Mouse (Mus musculus): Measurements from ENCODE around the gene Anapc11. TPM values are rescaled to one million over a fixed set of nuclear protein-coding genes. Genes with fewer than 3 reads are reported as not detected.

Gene Anapc11
- polyA plus RNA-seq, 1 experiment from 2014 or later = 208 TPM

DNA sequence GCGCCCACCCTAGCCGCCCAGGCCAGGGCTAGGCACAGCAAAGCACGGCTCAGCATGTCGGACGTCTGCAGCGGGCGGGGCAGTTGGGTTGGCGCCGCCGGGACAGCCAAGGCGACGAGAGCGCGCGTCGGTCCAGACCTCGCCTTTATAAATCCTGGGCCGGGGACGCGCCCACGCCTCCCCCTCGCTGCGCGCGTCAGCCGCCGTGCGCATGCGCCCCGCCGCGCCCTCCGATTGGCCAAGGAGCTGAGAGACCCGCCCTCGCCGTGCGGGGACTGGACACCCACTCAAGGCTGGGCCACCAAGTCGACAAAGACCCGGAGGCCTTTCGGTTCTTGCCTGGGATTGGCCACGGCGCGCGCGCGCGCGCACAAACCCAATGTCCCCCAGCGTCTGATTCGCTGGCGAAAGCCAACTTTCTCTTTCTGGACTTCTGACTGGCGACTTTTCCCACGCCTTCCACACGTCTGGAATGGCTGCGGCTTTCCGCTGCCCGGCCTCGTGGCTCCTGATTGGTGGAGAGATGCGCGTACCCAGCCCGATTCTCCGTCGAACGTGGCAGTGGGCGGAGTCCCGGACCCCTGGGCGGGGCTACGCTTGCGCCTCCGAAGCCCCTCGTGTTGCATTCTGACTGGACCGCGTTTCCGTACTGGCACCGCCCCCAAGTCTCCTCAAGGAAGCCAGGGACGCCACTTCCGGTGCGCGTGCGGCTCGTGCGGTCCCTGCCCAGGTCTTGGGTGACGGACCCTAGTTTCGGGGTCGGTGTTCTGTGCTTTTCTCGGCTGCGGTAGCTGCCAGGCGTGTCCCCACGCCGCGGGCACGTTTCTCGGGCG is 25.3 kb upstream of the Anapc11 start, which contains the start of gene P4hb:
TSS of gene P4hb (minus strand) at position 502 of the 833 bp plus-strand sequence.
- Histone ChIP-seq H3K27ac (ENCODE audit: low read depth, low read length) (peak within 1 kb of the TSS; percentile 85), H3K36me3 (ENCODE audit: control insufficient read depth, insufficient read depth, low read length) (peaks cover 34% of the 10 kb centered on the region), H3K4me1 (replicated peaks; ENCODE audit: control insufficient read depth, insufficient read depth, low read length) (peaks cover 29% of the 10 kb centered on the region), H3K4me3 (ENCODE audit: low read depth, low read length) (peak within 1 kb of the TSS; percentile 81), H3K9ac (ENCODE audit: low read depth, low read length) (peak within 1 kb of the TSS; percentile 97), H3K27me3 (replicated peaks; ENCODE audit: control insufficient read depth, insufficient read depth, low read length) (no peaks in the 10 kb centered on the region), H3K9me3 (ENCODE audit: control insufficient read depth, low read length) (no peaks in the 10 kb centered on the region), H3K4me2 (peak within 1 kb of the TSS; percentile 93)
- peak; percentile 92 for ATAC-seq (replicated peaks; ENCODE audit: low FRiP score)
- under 1% methylated on average over 93 of the region's 94 CpGs for WGBS
- peak; percentile 99 for DNase-seq (ENCODE audit: low spot score)

DNA sequence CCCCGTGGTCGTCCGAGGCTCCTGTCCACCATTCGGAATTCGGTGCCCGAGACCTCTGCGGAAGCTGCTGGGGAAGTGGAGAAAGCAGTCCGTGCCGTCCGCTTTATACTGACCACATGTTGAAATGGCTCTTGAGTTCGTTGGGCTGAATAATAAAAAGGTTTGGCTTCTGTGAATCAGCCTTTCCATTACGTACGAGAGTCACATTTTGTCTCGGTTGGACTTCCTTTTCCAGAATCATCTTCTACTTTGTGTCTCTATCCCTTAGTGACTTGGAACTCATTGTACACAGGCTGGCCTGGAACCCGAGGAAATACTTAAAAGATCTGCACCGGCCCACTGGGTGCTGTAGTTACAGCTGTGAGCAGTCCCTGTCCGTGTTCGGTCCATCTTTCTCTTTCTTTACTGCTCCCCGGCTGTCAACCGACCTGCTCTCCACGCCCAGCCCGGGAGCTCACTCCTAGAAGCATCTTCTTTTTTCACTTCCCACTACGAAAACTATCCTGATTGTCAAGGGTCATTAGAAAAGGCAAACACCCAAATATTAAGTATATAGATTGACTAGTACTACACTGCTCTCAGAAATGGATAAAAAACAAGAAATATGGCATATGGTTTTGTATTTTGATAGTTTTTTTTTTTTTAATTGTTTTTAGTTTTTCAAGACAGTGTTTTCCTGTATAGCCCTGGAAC is 24.5 kb upstream of the Anapc11 start:
- peak overlapping the region; percentile 93 for H3K4me2 ChIP-seq
- H3K9ac ChIP-seq (ENCODE audit: low read depth, low read length) = peak overlapping the region; percentile 97
- no peaks in the 10 kb centered on the region for H3K9me3 ChIP-seq (ENCODE audit: control insufficient read depth, low read length)
- 0 out of 2 replicates have a peak, but pooled peaks have one; percentile 0 for ATAC-seq (replicated peaks; ENCODE audit: low FRiP score)
- WGBS = 0% methylated on average over 23 of the region's 23 CpGs
- peak; percentile 56 for DNase-seq (ENCODE audit: low spot score)
- peak overlapping the region; percentile 81 for H3K4me3 ChIP-seq (ENCODE audit: low read depth, low read length)
- peak overlapping the region; percentile 85 for H3K27ac ChIP-seq (ENCODE audit: low read depth, low read length)
- peaks cover 35% of the 10 kb centered on the region for H3K36me3 ChIP-seq (ENCODE audit: control insufficient read depth, insufficient read depth, low read length)
- peaks cover 29% of the 10 kb centered on the region for H3K4me1 ChIP-seq (replicated peaks; ENCODE audit: control insufficient read depth, insufficient read depth, low read length)
- H3K27me3 ChIP-seq (replicated peaks; ENCODE audit: control insufficient read depth, insufficient read depth, low read length) = no peaks in the 10 kb centered on the region

DNA sequence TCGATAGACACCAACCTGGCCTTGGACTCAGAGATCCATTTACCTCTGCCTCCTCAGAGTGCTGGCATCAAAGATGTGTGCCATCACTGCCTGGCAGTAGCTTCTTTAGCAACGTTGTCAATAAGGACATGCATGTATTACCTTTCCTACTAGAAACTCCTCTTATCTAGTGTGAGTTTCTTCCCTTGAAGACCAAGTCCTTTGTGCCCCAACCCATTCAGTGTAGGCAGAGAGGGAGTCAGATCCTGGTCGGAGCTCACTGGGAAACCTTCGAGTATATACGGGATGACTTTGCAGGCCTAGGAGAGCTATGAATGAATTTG is 24.0 kb upstream of the Anapc11 start:
- 37% methylated on average over 5 of the region's 5 CpGs for WGBS
- DNase-seq (ENCODE audit: low spot score) = no peak
- H3K36me3 ChIP-seq (ENCODE audit: control insufficient read depth, insufficient read depth, low read length) = peaks cover 40% of the 10 kb centered on the region
- H3K4me3 ChIP-seq (ENCODE audit: low read depth, low read length) = peak overlapping the region; percentile 81
- H3K9me3 ChIP-seq (ENCODE audit: control insufficient read depth, low read length) = no peaks in the 10 kb centered on the region
- H3K4me1 ChIP-seq (replicated peaks; ENCODE audit: control insufficient read depth, insufficient read depth, low read length) = peaks cover 30% of the 10 kb centered on the region
- no peaks in the 10 kb centered on the region for H3K27me3 ChIP-seq (replicated peaks; ENCODE audit: control insufficient read depth, insufficient read depth, low read length)
- no peak for ATAC-seq (replicated peaks; ENCODE audit: low FRiP score)
- H3K9ac ChIP-seq (ENCODE audit: low read depth, low read length) = peak overlapping the region; percentile 97
- H3K4me2 ChIP-seq = peak overlapping the region; percentile 93
- peak overlapping the region; percentile 85 for H3K27ac ChIP-seq (ENCODE audit: low read depth, low read length)

DNA sequence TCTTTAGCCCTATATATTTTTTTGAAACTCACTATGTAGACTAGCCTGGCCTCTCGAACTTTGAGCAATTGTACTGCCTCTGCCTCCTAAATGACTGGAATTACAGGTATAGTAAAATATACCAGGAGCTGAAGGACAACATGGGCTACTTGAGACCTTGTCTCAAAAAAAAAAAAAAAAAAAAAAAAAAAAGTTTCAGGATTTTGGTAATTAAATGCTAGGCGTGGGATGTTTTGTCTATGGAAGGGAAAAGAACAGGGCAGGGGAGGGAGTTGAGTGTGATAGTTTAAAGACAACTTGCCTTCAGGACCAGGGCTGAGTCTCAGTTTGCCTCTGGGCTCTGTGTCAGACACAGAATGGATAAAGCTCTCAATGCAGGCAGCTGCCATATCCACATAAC is 23.2 kb upstream of the Anapc11 start:
- 82% methylated on average over 2 of the region's 2 CpGs for WGBS
- ATAC-seq (replicated peaks; ENCODE audit: low FRiP score) (no peak), DNase-seq (ENCODE audit: low spot score) (no peak)
- Histone ChIP-seq H3K9me3 (ENCODE audit: control insufficient read depth, low read length) (no peaks in the 10 kb centered on the region), H3K4me2 (no peak overlapping the region), H3K27me3 (replicated peaks; ENCODE audit: control insufficient read depth, insufficient read depth, low read length) (no peaks in the 10 kb centered on the region), H3K27ac (ENCODE audit: low read depth, low read length) (no peak overlapping the region; the same call in 1 of the 2 replicates), H3K36me3 (ENCODE audit: control insufficient read depth, insufficient read depth, low read length) (peaks cover 43% of the 10 kb centered on the region), H3K4me3 (ENCODE audit: low read depth, low read length) (peak overlapping the region; percentile 81; the same call in 1 of the 2 replicates), H3K9ac (ENCODE audit: low read depth, low read length) (no peak overlapping the region), H3K4me1 (replicated peaks; ENCODE audit: control insufficient read depth, insufficient read depth, low read length) (peaks cover 37% of the 10 kb centered on the region)

DNA sequence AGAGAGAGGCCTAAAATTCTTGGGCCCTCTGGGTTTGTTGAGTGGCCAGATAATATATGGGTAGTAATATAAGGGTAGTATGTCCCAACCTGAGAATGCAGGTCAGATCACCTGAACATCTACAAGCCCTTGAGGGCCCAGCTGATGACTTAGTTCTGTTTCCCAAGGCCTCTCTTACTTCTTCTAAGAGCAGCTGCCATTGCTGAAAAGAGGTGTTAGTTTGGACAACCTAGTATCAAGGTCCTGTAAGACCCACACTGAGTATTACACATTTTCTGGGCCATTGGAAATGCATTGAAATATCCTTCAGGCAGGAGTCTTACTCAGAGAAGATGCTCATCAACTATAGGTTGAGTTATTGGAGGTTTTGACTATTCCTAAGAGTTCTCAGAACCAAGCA is 22.3 kb upstream of the Anapc11 start:
- Histone ChIP-seq H3K4me3 (ENCODE audit: low read depth, low read length) (no peak overlapping the region), H3K27me3 (replicated peaks; ENCODE audit: control insufficient read depth, insufficient read depth, low read length) (no peaks in the 10 kb centered on the region), H3K4me2 (no peak overlapping the region), H3K36me3 (ENCODE audit: control insufficient read depth, insufficient read depth, low read length) (peaks cover 35% of the 10 kb centered on the region), H3K4me1 (replicated peaks; ENCODE audit: control insufficient read depth, insufficient read depth, low read length) (peaks cover 39% of the 10 kb centered on the region), H3K9ac (ENCODE audit: low read depth, low read length) (no peak overlapping the region), H3K27ac (ENCODE audit: low read depth, low read length) (peak overlapping the region; percentile 34; the same call in 1 of the 2 replicates), H3K9me3 (ENCODE audit: control insufficient read depth, low read length) (no peaks in the 10 kb centered on the region)
- DNase-seq (ENCODE audit: low spot score) = no peak
- no peak for ATAC-seq (replicated peaks; ENCODE audit: low FRiP score)

DNA sequence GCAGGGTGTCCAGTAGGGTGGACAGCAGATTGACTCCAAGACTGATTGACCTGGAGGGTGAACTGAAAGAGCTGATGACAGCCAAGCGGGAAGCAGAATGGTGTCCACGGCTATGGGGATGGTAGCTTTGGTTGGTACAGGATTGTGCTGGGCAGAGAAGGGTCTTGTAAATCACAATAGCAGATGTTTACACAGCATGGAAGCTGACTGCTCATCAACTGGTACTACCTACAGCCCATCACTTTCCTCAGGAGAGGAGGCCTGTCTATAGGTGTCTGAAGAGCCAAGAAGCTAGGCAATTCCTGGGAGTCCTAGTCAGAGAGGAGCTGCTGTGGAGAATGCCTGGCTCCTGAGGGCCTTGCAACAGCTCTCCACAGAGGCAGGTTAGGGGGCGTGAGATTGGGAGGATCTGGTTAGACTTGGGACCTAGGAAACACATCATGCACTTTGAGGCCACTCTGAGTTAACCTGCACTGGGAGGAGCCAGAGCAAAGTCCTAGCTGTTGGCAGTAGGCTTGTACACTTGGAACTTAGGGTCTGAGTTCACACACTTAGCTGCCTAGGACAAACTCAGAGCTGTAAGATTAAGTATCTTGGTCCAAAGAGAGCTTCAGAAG is 21.7 kb upstream of the Anapc11 start:
- ATAC-seq (replicated peaks; ENCODE audit: low FRiP score) (no peak), DNase-seq (ENCODE audit: low spot score) (no peak)
- Histone ChIP-seq H3K9ac (ENCODE audit: low read depth, low read length) (no peak overlapping the region), H3K36me3 (ENCODE audit: control insufficient read depth, insufficient read depth, low read length) (peaks cover 30% of the 10 kb centered on the region), H3K27me3 (replicated peaks; ENCODE audit: control insufficient read depth, insufficient read depth, low read length) (no peaks in the 10 kb centered on the region), H3K27ac (ENCODE audit: low read depth, low read length) (peak overlapping the region; percentile 68), H3K4me2 (peak overlapping the region; percentile 2; the same call in 1 of the 2 replicates), H3K4me3 (ENCODE audit: low read depth, low read length) (no peak overlapping the region), H3K9me3 (ENCODE audit: control insufficient read depth, low read length) (no peaks in the 10 kb centered on the region), H3K4me1 (replicated peaks; ENCODE audit: control insufficient read depth, insufficient read depth, low read length) (peaks cover 34% of the 10 kb centered on the region)
- 80% methylated on average over 3 of the region's 3 CpGs for WGBS

DNA sequence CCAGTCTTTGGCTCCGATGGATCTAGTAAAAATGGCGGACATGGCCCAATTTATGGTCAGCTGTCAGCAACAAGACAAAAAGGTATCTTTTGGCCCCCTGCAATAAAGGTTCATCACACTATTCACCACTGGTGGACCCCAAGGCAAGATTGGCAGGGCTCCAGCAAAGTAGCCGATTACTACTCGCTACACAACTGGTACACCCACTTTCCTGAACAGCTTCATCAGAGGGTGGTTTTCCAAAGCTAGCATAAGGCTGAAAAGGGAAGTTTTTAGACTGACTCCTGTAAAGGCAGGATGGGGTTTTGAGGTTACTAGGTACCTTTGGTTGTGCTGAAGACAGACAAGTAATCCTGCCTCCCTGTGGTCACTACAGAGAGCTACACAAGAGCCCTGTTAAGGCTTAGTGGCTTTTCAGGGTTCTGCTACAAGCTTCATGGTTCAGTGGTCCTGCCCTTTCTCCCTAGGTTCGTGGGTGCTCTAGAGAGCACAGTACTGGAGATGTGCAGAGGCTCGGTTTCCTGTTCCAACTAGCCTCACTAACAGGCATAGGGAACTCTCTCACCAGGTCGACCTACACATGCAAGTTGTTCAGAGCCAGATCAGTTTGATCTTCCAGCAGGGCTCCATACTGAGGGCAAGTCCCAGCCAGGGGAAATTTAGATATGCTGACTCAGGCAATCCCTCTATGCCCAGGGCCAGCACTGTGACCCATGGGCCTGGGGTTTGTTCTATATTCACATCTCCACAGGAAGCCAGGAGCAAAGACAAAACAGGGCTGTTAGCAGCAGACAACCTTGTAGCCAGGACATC is 20.8 kb upstream of the Anapc11 start:
- Histone ChIP-seq H3K4me2 (no peak overlapping the region), H3K4me1 (replicated peaks; ENCODE audit: control insufficient read depth, insufficient read depth, low read length) (peaks cover 38% of the 10 kb centered on the region), H3K27ac (ENCODE audit: low read depth, low read length) (peak overlapping the region; percentile 68)

More for the DNA sequence above, 20.8 kb upstream of the Anapc11 start:
- Histone ChIP-seq H3K9ac (ENCODE audit: low read depth, low read length) (no peak overlapping the region), H3K27me3 (replicated peaks; ENCODE audit: control insufficient read depth, insufficient read depth, low read length) (no peaks in the 10 kb centered on the region), H3K36me3 (ENCODE audit: control insufficient read depth, insufficient read depth, low read length) (peaks cover 29% of the 10 kb centered on the region), H3K9me3 (ENCODE audit: control insufficient read depth, low read length) (no peaks in the 10 kb centered on the region), H3K4me3 (ENCODE audit: low read depth, low read length) (no peak overlapping the region)
- no peak for DNase-seq (ENCODE audit: low spot score)
- 83% methylated on average over 7 of the region's 7 CpGs for WGBS
- ATAC-seq (replicated peaks; ENCODE audit: low FRiP score) = no peak

Measured in liver, embryonic 11.5 days (tissue).